17 mouse cellular contexts compared by ENCODE assay signal in genomic region chr2:137681762-137682161, GRCm38 (mm10).
"Had no signal": no experiment of that assay in that cellular context is flagged by ENCODE, and none has a peak within 500 bp of the region (broad histone marks: within the 10 kb centered on the region; RNA-seq: fewer than 3 reads in every experiment).

No protein-coding gene starts in this region.

- H3K4me2 ChIP-seq: midbrain, embryonic 12.5 days; neural tube, embryonic 13.5 days; neural tube, embryonic 15.5 days had no signal

- DNase-seq: lung, adult 18-20 months; lung, postnatal 4 days; midbrain, embryonic 14.5 days; retina, postnatal 1 day; right cerebral cortex, adult 18-20 months; right cerebral cortex, postnatal 25 days; right cerebral cortex, postnatal 4 days; spleen, adult 18-20 months; thymus, adult 18-20 months; thymus, postnatal 14 days; thymus, postnatal 36 days had no signal

- H3K4me3 ChIP-seq: midbrain, embryonic 10.5 days; midbrain, embryonic 12.5 days; myocyte; neural tube, embryonic 13.5 days; neural tube, embryonic 15.5 days had no signal

- H3K9ac ChIP-seq: midbrain, embryonic 12.5 days; neural tube, embryonic 13.5 days; neural tube, embryonic 15.5 days had no signal

- H3K4me1 ChIP-seq: midbrain, embryonic 10.5 days; midbrain, embryonic 12.5 days; neural tube, embryonic 15.5 days had no signal

- H3K27ac ChIP-seq: midbrain, embryonic 10.5 days; midbrain, embryonic 12.5 days; neural tube, embryonic 13.5 days; neural tube, embryonic 15.5 days had no signal

- H3K9me3 ChIP-seq: midbrain, embryonic 10.5 days; midbrain, embryonic 12.5 days; neural tube, embryonic 13.5 days; neural tube, embryonic 15.5 days had no signal

- H3K27me3 ChIP-seq: midbrain, embryonic 12.5 days; neural tube, embryonic 13.5 days; neural tube, embryonic 15.5 days had no signal

- H3K36me3 ChIP-seq: midbrain, embryonic 10.5 days; midbrain, embryonic 12.5 days; neural tube, embryonic 13.5 days; neural tube, embryonic 15.5 days had no signal

- ATAC-seq: midbrain, embryonic 16.5 days had no signal
